Mouse (Mus musculus) embryo, embryonic 10 days (tissue): ENCODE measurements at regions not wholly inside any gene's neighbourhood (a gene's known extent, or its start where the extent isn't known, plus 50 kb on each side); places are given as distances from the start of the nearest gene placed in this dataset.
A peak's percentile ranks its signal among the peaks of the same experiment; 100 is the strongest.
"Not testable (repeated sequence)": the region's sequence is repeated elsewhere in the genome, so short reads cannot be mapped to it uniquely, and the experiment has no call there.

ENCODE experiments used
- DNase-seq: peaks from one replicate; pipeline ENCODE4 v3.0.0-alpha.2; 2015; ENCODE audit warnings: low spot score

- DNase-seq, result peak; percentile 92
Observed at GRCm38 (mm10) chr10:86636953-86637376, 68.3 kb downstream of the Hsp90b1 start.

- DNase-seq, result not testable (repeated sequence)
Observed at GRCm38 (mm10) chr10:86636515-86636914, 68.8 kb downstream of the Hsp90b1 start.

GRCm38 (mm10) chr10:86626734-86627133 lies 78.6 kb downstream of the Hsp90b1 start:
- DNase-seq, result not testable (repeated sequence)

GRCm38 (mm10) chr10:86617958-86618664 lies 87.2 kb downstream of the Hsp90b1 start:
- DNase-seq, result not testable (repeated sequence)

GRCm38 (mm10) chr10:86612341-86612740 lies 93.0 kb downstream of the Hsp90b1 start:
- not testable (repeated sequence) for DNase-seq

GRCm38 (mm10) chr10:86610027-86610426 lies 95.3 kb downstream of the Hsp90b1 start:
- DNase-seq, result not testable (repeated sequence)

- DNase-seq, result peak; percentile 13
Observed at GRCm38 (mm10) chr10:86600843-86601242, 102.1 kb upstream of the Syn3 start.

GRCm38 (mm10) chr10:86599991-86600390 lies 101.3 kb upstream of the Syn3 start:
- not testable (repeated sequence) for DNase-seq

GRCm38 (mm10) chr10:86590211-86590610 lies 91.5 kb upstream of the Syn3 start:
- DNase-seq, result not testable (repeated sequence)

GRCm38 (mm10) chr10:86566875-86567274 lies 68.2 kb upstream of the Syn3 start:
- not testable (repeated sequence) for DNase-seq

- peak; percentile 29 for DNase-seq
Observed at GRCm38 (mm10) chr10:86555843-86556242, 57.1 kb upstream of the Syn3 start.
